Mouse (Mus musculus) kidney, embryonic 14.5 days (tissue): ENCODE measurements around the gene Atp13a3. TPM values are rescaled to one million over a fixed set of nuclear protein-coding genes. Genes with fewer than 3 reads are reported as not detected.
A peak's percentile ranks its signal among the peaks of the same experiment; 100 is the strongest.

Source experiments
- ATAC-seq: fragments of 200-750 bp; cut with Nextera tagmentation; 2 replicates; pipeline ENCODE4 v1.8.0; 2017; ENCODE audit warnings: moderate number of reproducible peaks, mild to moderate bottlenecking, moderate TSS enrichment, moderate library complexity; ENCODE audit not compliant: low FRiP score, low TSS enrichment
- H3K27ac ChIP-seq: fragments of 300-500 bp; sonication (generic); 2 replicates; pipeline ENCODE4 v1.5.1; 2014; ENCODE audit warnings: low read depth, mild to moderate bottlenecking, low read length, moderate library complexity, mixed read lengths
- H3K27me3 ChIP-seq: fragments of 300-500 bp; sonication (generic); 2 replicates; pipeline ENCODE4 v1.6.1; 2014; ENCODE audit warnings: mild to moderate bottlenecking, low read length; ENCODE audit not compliant: control insufficient read depth, insufficient read depth
- H3K36me3 ChIP-seq: fragments of 300-500 bp; sonication (generic); 2 replicates; pipeline ENCODE4 v1.6.1; 2014; ENCODE audit warnings: low read length, mixed read lengths; ENCODE audit not compliant: control insufficient read depth, insufficient read depth
- H3K4me1 ChIP-seq: fragments of 300-500 bp; sonication (generic); 2 replicates; pipeline ENCODE4 v1.6.1; 2014; ENCODE audit warnings: low read length, mixed read lengths; ENCODE audit not compliant: control insufficient read depth, insufficient read depth
- H3K4me2 ChIP-seq: fragments of 300-500 bp; sonication (generic); replicated peaks from 2 replicates; pipeline ENCODE4 v1.6.1; 2014; ENCODE audit warnings: low read depth, mild to moderate bottlenecking, low read length
- H3K4me3 ChIP-seq: fragments of 300-500 bp; sonication (generic); 2 replicates; pipeline ENCODE4 v1.5.1; 2014; ENCODE audit warnings: mild to moderate bottlenecking, low read length
- H3K9ac ChIP-seq: fragments of 300-500 bp; sonication (generic); 2 replicates; pipeline ENCODE4 v1.6.1; 2014; ENCODE audit warnings: low read depth, mild to moderate bottlenecking, low read length, moderate library complexity
- H3K9me3 ChIP-seq: fragments of 300-500 bp; sonication (generic); 2 replicates; pipeline ENCODE4 v1.6.1; 2016; ENCODE audit warnings: low read length; ENCODE audit not compliant: control insufficient read depth
- WGBS: fragments of 180-500 bp; shearing (Covaris S2); extraction: QIAGEN DNeasy Blood & Tissue Kit; methylation state at CpG from one replicate; pipeline ENCODE4 v1.1.7; 2014; 5-methylcytosine and 5-hydroxymethylcytosine counted together
- polyA plus RNA-seq: library from polyadenylated mRNA; unstranded; fragments of >200 nt; fragmentation: Nextera tagmentation; extraction: Ambion mirVana; gene quantifications from 2 replicates; pipeline ENCODE4 v1.2.1, GENCODE M21; 2014

The Atp13a3 gene
- polyA plus RNA-seq, 1 experiment from 2014 or later = 20.2 TPM

- WGBS = 17% methylated on average over 15 of the region's 15 CpGs
- Histone ChIP-seq H3K36me3 (no peaks in the 10 kb centered on the region), H3K9me3 (no peaks in the 10 kb centered on the region; the same call in 1 of the 2 replicates), H3K4me1 (peaks cover 12% of the 10 kb centered on the region; the same call in 1 of the 2 replicates), H3K4me3 (no peak overlapping the region), H3K9ac (0 out of 2 replicates have a peak overlapping the region, but pooled peaks have one; percentile 12), H3K4me2 (no peak overlapping the region), H3K27ac (peak overlapping the region; percentile 51; the same call in 1 of the 2 replicates), H3K27me3 (no peaks in the 10 kb centered on the region)
- peak; percentile 66; the same call in 1 of the 2 replicates for ATAC-seq
Measured at GRCm38 (mm10) chr16:30397127-30398057, 8.4 kb downstream of the Atp13a3 start.

DNA sequence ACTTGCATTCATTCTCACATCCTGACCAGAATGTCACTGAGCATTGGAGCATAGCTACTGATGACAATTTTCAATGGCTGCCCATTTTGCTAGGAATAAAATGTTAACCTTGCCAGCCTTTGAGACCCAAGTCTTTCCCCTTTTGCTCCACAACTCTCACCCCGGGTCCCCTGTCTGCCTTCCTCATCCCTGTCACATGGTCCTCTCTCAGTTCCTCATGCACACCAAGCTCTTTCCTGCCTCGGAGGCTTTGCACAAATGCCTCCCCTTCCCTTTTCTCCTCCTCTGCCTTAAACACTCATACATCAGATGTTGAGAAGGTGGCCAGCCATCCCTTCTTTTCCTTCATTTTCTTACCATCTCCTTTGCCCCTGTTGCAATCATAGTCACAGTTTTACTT, 10.6 kb downstream of the Atp13a3 start:
- Histone ChIP-seq H3K9ac (no peak overlapping the region), H3K4me1 (peaks cover 12% of the 10 kb centered on the region; the same call in 1 of the 2 replicates), H3K9me3 (no peaks in the 10 kb centered on the region; the same call in 1 of the 2 replicates), H3K27me3 (no peaks in the 10 kb centered on the region), H3K4me2 (no peak overlapping the region), H3K4me3 (no peak overlapping the region), H3K27ac (no peak overlapping the region), H3K36me3 (no peaks in the 10 kb centered on the region)
- 90% methylated on average over 2 of the region's 2 CpGs for WGBS
- no peak for ATAC-seq

GRCm38 (mm10) chr16:30390650-30391340, 15.0 kb downstream of the Atp13a3 start:
- H3K9ac ChIP-seq = no peak overlapping the region
- no peak overlapping the region for H3K4me2 ChIP-seq
- H3K4me1 ChIP-seq = peaks cover 18% of the 10 kb centered on the region
- ATAC-seq = no peak
- H3K9me3 ChIP-seq = no peaks in the 10 kb centered on the region; the same call in 1 of the 2 replicates
- no peaks in the 10 kb centered on the region for H3K27me3 ChIP-seq
- H3K4me3 ChIP-seq = no peak overlapping the region
- peaks cover 3% of the 10 kb centered on the region; the same call in 1 of the 2 replicates for H3K36me3 ChIP-seq
- no peak overlapping the region for H3K27ac ChIP-seq
- 89% methylated on average over 5 of the region's 5 CpGs for WGBS

GRCm38 (mm10) chr16:30389831-30390649, 15.7 kb downstream of the Atp13a3 start:
- 51% methylated on average over 9 of the region's 9 CpGs for WGBS
- H3K27ac ChIP-seq = no peak overlapping the region; the same call in 1 of the 2 replicates
- peaks cover 18% of the 10 kb centered on the region for H3K4me1 ChIP-seq
- H3K9me3 ChIP-seq = no peaks in the 10 kb centered on the region; the same call in 1 of the 2 replicates
- H3K4me3 ChIP-seq = 0 out of 2 replicates have a peak overlapping the region, but pooled peaks have one; percentile 94
- no peaks in the 10 kb centered on the region for H3K27me3 ChIP-seq
- peaks cover 4% of the 10 kb centered on the region; the same call in 1 of the 2 replicates for H3K36me3 ChIP-seq
- H3K4me2 ChIP-seq = peak overlapping the region; percentile 92
- no peak for ATAC-seq
- peak overlapping the region; percentile 95; the same call in 1 of the 2 replicates for H3K9ac ChIP-seq

- H3K4me3 ChIP-seq = peak overlapping the region; percentile 94
- no peaks in the 10 kb centered on the region; the same call in 1 of the 2 replicates for H3K9me3 ChIP-seq
- H3K27ac ChIP-seq = peak overlapping the region; percentile 88
- peaks cover 18% of the 10 kb centered on the region for H3K4me1 ChIP-seq
- peaks cover 7% of the 10 kb centered on the region; the same call in 1 of the 2 replicates for H3K36me3 ChIP-seq
- H3K27me3 ChIP-seq = no peaks in the 10 kb centered on the region
- peak; percentile 44 for ATAC-seq
- peak overlapping the region; percentile 92 for H3K4me2 ChIP-seq
- peak overlapping the region; percentile 95 for H3K9ac ChIP-seq
- 6% methylated on average over 17 of the region's 17 CpGs for WGBS
Measured at GRCm38 (mm10) chr16:30389210-30389684, 16.5 kb downstream of the Atp13a3 start.

DNA sequence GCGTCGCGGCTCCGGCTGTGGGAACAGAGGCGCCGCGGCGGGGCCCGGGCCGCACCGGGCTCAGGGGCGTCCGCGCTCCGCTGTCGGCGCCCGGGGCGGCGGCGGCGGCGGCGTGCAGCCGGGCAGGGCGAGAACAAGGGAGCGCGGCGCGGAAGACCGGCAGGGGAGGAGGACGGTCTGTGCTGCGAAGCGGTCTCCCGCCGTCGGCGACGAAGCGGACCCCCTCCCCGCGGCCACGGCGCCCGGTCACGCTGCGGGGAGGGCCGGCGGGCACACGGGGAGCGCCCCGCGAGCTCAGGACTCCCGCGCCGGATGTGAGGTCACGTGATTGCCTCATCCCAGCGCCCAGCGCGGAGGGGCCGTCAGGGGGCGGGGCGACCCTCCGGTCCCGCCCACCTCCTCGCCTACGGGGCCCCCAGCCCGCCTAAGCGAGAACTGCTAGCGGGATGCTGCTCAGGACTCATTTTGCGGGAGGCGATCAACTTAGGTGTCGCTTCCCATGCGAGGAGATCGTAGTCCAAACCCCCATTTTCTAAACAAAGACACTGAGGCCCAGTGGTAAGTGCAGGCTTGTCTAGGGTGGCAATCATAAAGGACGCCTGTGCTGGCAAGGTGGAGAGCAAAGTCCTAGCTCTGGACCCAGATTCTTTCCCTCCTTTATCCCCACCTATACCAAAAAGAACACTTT, 17.1 kb downstream of the Atp13a3 start:
- H3K9me3 ChIP-seq = no peaks in the 10 kb centered on the region; the same call in 1 of the 2 replicates
- peaks cover 18% of the 10 kb centered on the region for H3K4me1 ChIP-seq
- peak overlapping the region; percentile 94 for H3K4me3 ChIP-seq
- peak; percentile 94 for ATAC-seq
- WGBS = under 1% methylated on average over 70 of the region's 76 CpGs
- H3K9ac ChIP-seq = peak overlapping the region; percentile 95
- peaks cover 7% of the 10 kb centered on the region; the same call in 1 of the 2 replicates for H3K36me3 ChIP-seq
- peak overlapping the region; percentile 88 for H3K27ac ChIP-seq
- H3K4me2 ChIP-seq = peak overlapping the region; percentile 92
- H3K27me3 ChIP-seq = no peaks in the 10 kb centered on the region

DNA sequence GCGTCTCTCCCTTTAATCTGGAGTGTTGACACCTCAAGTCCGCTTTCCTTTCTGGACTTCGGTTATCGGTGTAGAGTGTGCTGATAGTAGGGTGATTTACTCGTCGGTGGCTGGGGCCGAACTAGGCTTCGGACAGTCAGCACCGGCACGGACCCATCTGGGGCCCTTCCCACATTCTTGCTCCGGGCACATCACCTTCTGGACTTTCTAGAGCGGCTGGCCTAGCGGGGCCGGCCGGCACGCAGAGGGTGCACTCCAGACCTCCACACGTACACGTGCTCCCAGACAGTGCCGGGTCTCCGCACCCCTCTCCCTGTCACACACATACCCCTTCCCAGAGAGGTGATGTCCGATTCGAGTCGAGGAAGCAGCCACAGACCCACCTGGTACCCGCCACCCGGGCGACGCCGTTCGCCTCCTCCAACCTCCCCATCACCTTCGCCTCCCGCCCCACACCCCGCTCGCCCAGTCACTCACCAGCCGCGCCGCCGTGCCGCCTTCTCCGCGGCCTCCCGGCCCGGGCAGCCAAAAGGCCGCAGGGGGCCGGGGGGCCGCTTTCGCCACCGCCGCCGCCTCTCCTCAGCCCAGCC, 17.8 kb downstream of the Atp13a3 start:
- Histone ChIP-seq H3K36me3 (peaks cover 10% of the 10 kb centered on the region; the same call in 1 of the 2 replicates), H3K4me2 (peak overlapping the region; percentile 92), H3K27me3 (no peaks in the 10 kb centered on the region), H3K4me1 (peaks cover 18% of the 10 kb centered on the region), H3K9me3 (no peaks in the 10 kb centered on the region; the same call in 1 of the 2 replicates), H3K9ac (peak overlapping the region; percentile 95), H3K27ac (no peak overlapping the region), H3K4me3 (peak overlapping the region; percentile 94)
- under 1% methylated on average over 49 of the region's 49 CpGs for WGBS
- peak; percentile 58 for ATAC-seq
